Mouse (Mus musculus) lung, postnatal 14 days (tissue): ENCODE results near the gene Ankrd35.
"Not testable (repeated sequence)": the region's sequence is repeated elsewhere in the genome, so short reads cannot be mapped to it uniquely, and the experiment has no call there.

ENCODE experiments used
- DNase-seq: peaks from one replicate; pipeline ENCODE4 v3.0.0; 2021

Ankrd35 gene

DNA sequence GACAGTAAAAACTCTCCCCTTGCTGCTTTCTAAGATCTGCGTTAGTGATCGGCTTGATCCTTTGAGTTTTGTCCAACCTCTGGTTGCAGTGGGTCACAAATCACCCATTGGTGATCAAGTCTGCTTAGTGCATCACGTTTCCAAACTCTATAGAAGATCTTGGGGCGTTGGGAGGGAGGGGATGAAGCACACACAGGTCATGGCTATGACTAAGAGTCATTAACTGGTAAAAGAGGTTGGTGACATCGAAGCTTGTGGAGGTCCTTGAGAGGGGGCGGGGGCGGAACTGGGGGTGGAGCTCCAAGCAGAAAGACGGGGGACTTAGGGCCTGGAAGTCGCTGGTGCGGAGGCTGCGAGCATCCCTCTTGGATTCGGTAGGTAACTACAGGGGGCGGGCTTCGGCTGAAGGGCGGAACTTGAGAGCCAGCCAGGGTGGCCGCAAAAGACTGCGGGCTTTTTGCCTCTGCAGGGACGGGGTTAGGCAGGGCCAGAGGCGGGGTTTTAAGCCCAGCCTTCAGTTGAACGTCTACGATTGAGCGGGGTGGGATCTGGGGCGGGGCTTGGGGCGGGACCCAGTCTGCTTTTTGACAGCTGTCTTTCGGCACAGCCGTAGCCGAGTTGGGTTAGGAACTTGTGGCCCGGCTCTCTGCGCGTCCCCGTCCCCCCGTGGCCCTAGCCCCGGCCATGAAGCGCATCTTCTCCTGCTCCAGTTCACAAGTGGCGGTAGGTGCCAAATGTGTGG lies at the start of gene Ankrd35:
Gene Ankrd35, plus strand, starts transcription at position 405 of the 742 bp plus-strand sequence.
- DNase-seq, result peak; percentile 79

DNA sequence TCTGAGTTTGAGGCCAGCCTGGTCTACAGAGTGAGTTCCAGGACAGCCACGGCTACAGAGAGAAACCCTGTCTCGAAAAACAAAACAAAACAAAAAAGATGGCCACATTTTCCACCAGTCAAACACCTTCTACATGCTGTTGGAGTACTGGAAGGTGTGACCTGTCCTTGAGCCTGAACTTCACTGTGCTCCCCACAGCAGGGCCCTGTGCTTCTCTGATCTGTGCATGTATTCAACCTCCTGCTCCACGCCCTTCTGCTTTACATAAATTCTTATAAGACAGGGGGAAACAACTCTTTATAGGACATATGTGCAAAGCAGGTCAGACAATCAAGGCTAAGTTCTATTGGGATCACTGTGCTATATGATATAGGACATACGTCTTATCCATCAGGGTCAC lies 46.7 kb upstream of the Ankrd35 start:
- DNase-seq, result no peak

DNA sequence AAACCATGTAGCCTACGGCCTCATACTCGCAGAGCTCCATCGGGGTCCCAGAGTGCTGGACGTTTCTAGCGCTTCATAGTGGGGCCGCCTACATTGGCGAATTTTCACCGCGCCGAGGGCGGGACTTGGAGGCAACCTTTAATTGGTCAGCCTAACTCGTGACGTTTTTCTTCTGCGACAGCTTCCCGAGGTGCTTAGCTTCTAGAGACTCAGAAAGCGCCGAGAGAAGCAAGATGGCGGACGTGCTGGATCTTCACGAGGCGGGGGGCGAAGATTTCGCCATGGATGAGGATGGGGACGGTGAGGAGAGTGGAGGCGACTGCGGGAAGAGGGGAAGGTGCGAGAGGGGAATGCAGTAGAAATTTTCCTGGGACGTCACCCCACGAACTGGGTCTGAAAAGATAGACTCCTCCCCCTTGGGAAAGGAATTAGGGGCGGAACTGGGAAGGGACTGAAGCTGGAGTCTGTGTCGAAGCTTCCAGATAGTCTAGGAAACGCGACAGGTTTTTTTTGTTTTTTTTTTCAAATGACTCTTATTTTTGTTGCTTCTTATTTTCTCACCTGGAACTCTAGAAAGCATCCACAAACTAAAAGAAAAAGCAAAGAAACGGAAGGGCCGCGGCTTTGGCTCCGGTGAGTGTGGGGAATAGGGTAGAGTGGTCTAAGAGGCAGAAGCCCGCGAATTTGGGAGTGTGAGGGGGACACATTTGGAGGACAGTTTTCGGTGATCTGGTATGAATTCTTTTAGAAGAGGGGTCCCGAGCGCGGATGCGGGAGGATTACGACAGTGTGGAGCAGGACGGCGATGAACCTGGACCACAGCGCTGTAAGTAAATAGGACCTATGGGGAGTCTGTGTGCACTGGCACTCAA lies 40.0 kb upstream of the Ankrd35 start, which contains the start of gene Rbm8a:
Gene Rbm8a, plus strand, starts transcription at position 205 of the 872 bp plus-strand sequence.
- DNase-seq, result peak; percentile 97

DNA sequence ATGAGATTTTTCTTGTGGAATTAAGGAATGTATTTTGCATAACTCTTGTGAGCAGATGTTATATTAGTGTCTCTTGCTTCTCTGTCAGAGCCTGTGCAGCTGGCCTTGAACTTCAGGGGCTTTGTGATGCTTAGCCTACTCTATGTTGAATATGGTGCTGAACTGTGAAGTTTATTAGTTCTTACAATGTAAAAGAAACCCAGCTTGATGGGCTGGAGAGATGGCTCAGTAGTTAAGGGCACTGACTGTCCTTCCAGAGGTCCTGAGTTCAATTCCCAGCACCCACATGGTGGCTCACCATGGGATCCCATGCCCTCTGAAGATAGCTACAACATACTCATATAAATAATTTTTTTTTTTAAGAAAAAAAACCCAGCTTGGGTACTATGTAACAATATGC lies 37.9 kb upstream of the Ankrd35 start:
- DNase-seq, result no peak

DNA sequence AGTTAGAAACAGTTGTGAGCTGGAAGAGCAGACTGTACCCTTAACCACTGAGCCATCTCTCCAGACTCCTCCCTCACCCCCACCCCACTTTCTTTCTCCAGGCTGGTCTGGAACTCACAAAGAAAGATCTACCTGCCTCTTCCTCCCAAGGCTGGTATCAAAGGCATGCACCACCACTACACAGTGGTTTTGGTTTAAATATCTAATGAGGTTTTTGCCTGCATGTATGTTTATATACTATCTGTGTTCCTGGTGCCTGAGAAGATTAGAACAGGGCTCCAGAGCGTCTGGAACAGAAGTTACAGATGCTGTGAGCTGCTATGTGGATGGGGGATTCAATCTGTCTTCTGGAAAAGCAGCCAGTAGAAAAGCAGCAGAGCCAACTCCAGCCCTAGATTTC lies 35.9 kb upstream of the Ankrd35 start:
- no peak for DNase-seq

DNA sequence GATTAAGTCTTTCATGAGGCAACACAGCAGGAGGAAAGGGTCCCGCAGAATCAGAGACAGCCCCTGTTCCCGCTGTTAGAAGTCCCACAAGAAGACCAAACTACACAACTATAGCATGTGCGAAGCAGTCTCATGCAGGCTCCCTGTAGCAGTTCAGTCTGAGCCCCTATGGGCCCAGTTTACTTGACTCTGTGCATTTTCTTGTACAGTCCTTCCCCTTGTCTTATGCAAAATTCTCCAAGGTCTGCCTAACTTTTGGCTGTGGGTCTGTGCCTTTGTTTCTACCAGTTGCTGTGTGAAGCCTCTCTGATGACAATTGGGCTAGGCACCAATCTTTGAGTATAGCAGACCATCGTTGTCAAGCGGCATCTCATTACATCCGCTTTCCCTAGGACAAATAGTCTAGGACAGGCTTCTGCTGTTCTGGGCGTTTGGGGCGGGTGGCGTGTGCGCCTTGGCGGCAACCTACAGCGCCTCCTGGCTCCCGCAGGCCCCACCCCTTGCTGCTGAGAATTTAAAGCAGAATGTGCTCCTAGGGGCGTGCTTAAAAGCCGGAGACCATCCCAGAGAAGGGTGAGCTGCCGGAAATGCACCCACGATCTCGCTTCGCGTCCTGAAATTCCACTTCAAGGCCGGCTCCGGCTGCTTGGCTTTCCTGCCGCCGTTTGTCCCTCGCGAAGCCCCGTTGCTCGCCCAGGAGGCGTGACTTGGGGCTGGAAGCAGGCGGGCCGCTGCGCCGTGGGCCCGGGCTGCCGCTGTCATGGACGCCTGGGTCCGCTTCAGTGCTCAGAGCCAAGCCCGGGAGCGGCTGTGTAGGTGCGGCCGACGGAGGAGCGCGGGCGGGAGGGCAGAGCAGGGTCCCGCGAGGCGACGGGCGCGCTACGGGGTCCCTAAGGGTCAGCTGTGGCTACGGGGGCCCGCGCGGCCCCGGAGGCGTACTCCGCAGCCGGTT lies 34.7 kb upstream of the Ankrd35 start, which contains the start of the genes Pex11b and Gm42957:
Gene Pex11b, plus strand, starts transcription at position 449 of the 952 bp plus-strand sequence.
Gene Gm42957, plus strand, starts transcription at position 547 of the 952 bp plus-strand sequence.
- DNase-seq, result peak; percentile 86

DNA sequence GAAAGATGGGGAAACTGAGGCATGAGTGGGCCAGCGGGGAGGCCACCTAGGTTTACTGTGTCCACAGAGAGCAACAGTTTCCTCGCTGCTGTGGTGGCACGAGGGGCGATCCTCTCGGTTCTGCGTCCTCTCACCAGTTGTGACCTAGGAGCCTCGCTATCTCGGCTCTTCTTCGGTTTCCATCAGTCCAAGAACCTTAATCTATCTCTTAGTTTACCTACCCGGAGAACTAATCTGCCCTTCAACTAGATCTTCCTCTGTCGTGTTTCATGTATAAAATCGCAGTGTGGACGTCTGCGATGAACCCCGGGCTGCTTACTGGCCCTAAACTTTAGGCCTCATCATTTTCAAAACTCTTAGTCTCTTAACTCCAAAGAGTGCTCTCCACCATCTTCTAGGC lies 34.0 kb upstream of the Ankrd35 start:
- no peak for DNase-seq

DNA sequence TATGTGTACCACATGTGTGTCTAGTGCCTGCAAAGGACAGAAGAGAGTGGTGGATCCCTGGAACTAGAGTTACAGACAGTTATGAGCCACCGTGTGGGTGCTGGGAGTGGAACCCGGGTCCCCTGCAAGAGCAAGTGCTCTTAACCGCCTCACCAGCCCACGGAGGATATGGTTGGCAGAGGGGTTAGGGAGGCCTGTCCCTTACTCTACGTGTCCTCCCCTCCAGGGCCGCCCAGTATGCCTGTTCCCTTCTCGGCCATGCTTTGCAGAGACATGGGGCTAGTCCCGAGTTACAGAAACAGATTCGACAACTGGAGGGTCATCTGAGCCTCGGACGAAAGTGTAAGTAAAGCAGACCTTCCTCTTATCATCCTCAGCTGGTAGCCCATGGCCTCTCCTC lies 33.5 kb upstream of the Ankrd35 start:
- no peak for DNase-seq

DNA sequence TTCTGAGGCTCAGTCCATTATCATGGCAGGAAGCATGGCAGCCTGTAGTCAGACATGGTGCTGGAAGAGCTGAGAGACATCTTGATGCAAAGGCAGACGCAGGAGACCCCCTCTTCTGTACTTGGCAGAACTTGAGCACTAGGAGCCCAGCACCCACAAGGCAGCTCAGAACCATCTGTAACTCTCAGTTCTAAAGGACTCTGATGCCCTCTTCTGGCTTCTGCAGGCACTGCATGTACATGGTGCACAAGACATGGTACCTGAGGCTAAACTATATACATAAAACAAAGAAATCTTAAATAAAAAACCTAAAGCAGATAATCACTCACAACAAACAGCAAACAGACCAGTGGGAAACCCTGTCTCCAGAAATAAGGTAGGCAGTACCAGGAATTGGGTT lies 30.7 kb upstream of the Ankrd35 start:
- peak; percentile 79 for DNase-seq

DNA sequence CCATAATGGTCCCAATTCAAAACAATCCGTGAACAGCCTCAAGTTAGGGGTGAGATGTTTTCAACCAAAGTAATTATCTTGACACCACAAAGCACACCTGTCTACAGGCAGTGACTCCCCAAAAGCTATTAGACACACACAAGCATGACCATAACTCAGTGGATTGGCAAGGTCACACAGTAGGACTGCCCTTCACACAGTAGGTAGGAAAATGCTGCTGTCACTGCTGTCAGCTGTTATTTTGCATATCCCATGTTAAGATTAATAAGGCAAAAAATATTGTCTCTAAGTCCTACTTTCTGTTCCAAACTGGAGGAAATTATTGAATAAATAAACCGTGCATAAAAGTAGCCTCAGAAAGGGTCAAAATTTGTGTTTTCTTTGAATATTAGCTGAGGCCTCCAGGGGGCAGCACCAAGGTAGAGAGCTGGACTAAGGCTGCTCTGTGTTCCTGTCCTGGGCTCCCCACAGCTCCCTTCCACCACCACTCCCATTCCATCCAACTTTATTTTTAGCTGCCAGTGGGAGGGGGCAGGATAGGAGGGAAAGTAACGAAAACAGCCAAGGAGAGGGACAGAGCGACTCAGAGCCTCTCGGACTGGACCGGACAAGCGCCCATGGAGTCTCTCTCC lies 24.8 kb upstream of the Ankrd35 start, which contains the start of gene Itga10:
Gene Itga10, plus strand, starts transcription at position 567 of the 632 bp plus-strand sequence.
- DNase-seq, result peak; percentile 63

DNA sequence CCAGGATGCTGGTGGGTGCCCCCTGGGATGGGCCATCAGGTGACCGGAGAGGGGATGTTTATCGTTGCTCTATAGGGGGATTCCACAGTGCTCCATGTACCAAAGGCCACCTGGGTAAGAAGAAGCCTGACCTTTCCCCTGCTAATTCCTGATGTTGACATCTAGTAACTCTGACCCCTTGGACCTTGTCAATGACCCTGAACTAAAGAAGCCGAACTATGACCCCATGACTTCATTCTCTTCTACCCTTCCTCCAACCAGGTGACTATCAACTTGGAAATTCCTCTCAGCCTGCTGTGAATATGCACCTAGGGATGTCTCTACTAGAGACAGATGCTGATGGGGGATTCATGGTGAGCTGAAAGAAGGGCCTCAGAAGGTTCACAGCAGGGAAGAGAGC lies 22.6 kb upstream of the Ankrd35 start:
- no peak for DNase-seq

DNA sequence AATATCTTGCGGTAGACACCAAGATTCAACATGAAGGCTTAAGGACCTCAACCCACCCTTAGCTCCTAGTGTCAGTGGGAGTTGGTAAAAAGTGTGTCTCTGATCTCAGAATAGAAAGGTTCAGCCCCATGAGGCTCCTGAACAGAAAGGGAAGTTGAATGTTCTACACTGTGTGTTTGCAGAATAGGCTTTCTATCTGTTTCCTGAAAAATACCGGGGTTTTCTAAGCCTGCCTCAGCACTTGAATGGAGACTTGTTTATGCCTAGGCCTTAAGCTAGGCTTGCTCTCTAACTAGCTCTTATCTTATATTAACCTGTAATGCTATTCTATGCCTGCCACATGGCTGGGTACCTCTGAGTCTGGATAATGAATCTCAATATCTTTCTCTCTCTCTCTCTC lies 9.0 kb upstream of the Ankrd35 start:
- no peak for DNase-seq

DNA sequence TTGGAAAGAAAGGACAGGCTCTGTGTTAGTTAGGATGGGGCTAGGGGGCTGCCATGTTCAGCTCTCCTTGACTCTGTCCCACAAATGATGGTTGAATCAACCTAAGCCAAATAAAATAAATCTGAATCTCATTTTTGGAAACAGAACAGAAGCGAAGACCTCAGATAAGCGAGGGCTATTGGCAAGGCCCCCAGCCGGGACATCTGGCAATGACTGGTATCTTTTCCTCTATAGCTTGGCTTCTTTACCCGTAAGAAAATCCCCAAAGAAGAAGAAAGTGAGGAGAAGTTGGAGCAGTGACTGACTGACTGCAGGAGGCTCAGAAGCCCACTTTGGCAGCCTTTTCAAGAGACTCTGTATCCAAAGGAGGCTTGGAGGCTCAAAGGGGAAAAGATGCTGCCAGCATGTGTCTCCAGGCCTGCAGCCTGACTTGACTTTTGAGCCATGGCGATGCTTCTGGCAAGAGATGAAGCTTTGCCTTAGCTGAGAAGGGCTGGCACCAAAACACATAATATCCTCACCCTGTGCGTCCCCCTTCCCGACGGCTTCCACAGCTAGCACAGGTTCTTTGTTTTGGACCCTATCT lies 7.1 kb upstream of the Ankrd35 start:
- no peak for DNase-seq

DNA sequence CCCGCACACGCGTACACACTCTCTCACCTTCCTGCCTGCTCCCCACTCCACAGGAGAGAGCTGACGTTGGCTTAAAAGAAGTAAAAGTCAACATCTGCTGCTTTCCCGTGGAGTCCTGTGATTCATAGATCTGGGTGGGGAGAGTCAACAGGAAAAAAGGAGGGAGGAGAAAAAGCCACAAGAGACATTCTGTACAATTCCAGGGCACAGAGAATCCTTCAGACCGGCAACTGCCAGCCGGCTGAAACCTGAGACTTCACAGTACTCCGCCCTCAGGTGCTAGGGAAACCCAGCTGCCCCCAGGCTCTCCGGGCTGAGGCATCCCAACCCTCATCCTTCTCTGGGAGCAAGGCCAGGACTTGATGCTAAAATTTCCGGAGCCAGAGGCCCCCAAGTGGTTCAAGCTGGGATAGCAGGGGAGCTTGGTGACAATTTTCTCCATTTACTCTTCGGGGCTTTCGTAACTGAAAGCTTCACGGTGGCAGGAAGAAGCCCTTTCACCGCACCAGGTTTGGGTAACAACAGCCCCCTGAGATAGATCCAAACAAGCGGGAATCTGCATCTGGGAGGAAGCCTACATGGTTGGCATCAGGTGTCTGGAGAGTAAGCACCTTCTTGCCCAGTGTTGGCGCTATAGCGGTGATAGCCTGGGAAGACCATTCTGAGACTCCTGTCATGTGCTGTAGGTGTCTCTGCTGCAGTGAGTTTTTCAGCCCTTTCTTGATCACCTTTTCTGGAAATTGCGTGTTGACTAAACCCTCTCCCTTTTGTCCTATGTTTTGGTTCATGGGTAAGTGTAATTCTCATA lies 6.3 kb upstream of the Ankrd35 start:
- DNase-seq, result peak; percentile 87

DNA sequence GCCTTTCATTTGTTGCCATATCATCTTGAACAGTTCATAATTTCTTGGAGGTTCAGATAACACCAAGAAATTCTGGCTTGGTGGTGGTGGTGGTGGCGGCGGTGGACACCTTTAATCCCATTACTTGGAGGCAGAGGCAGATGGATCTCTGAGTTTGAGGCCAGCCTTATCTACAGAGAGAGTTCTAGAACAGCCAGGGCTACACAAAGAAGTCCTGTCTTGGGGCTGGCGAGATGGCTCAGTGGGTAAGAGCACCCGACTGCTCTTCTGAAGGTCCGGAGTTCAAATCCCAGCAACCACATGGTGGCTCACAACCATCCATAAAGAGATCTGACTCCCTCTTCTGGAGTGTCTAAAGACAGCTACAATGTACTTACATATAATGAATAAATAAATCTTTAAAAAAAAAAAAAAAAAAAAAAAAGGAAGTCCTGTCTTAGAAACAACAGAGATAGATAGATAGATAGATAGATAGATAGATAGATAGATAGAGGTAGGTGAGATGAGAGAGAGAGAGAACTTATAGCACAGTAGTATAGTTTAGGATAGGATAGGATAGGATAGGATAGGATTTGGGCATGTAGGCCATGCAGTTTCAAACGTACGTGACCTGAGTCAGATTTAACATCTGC lies 4.1 kb upstream of the Ankrd35 start:
- DNase-seq, result not testable (repeated sequence)

DNA sequence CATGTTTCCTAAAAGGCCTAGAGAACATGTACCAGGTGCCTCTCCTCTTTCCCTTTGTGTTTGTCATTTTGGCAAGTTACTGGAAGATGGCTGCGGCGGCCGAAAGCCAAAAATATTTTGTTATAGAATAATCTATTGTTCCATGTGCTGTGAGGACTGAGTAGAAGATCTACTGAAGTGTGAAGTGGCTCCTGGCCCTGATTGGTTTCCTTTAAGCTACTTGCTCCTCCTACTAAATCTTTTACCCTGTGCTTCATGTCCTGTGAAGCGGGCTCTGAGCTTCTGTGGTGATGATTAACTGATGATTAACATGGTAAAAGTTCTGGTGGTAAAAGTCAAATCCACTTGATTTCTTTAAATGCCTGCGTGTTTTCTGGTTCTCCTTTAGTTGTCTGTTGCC lies 3.0 kb upstream of the Ankrd35 start:
- DNase-seq, result no peak

DNA sequence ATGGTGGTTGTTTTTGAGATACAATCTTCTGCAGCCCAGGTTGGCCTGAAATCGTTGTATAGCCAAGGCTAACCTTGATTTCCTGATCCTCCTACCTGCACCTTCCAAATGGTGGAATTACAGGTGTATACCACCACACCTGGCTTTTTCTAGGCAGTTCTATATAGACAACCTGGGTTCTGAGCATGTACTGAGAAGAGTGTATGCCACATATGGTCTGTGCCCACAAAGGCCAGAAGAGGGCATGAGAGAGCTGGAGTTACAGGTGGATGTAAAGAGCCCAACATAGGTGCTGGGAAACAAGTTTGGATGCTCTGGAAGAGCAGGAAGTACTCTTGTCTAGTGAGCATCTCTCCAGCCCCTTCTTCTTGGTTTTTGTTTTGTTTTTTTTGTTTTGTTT lies 2.6 kb upstream of the Ankrd35 start:
- DNase-seq, result peak; percentile 28

DNA sequence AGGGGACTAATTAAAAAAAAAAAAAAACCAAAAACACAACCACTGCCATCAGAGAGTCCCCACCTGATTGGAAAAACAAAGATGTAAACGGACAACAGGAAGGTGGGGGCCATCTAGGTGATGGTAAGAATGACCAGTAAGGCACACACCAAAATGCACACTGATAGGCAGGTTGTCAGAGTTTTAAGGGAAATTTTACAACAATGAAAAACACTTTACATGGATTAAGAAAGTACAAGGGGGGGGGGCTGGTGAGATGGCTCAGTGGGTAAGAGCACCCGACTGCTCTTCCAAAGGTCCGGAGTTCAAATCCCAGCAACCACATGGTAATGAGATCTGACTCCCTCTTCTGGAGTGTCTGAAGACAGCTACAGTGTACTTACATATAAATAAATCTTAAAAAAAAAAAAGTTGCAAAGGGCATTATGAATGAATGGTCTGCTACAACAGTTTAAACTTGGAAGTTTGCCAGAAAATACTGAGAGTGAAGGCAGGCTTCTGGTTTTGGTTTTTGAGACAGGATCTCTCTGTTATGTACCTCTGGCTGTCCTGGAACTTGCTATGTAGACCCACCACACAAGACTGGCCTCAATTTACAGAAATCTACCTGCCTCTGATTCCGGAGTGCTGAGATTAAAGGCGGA lies 1.4 kb upstream of the Ankrd35 start:
- no peak for DNase-seq

DNA sequence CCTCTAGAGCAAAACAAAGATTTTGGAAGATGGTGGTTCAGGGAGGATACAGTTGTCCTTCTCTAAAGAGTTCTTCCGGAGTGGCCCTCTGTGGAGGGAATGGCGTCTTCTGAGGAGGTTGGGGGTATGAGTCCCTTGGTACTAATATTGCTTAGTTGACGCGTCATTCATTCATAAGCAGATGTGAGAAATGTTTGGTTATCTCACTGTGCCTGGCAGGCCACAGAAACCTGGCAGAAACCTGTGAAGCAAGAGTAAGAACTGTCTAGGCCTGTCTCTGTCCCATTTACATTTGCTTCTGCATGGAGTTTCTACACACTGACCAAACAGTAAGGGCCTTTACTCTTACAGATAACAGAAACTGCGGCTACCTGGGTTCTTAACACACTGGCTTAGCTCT lies 1.6 kb downstream of the Ankrd35 start:
- DNase-seq, result no peak

DNA sequence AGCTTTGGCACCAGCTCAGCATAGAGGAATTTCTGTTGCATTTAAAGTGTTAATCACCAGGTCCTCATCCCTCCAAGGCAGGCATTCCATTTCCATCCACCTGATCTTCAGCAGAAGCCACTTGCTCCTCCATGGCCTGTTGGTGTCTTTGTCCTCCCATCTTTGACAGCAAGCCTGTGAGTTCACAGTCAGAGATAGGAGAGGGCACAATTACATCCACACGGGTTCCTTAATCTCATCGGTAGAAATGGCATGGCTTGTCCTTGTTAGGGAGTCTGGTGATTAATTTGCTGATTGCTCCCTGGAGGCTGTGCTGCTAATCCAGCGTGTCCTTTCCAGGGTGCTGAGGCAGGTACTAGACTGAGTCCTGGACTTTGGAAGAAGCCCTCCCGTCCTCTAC lies 3.6 kb downstream of the Ankrd35 start:
- no peak for DNase-seq
